ENCODE assay signal across 20 mouse cellular contexts in the genomic region with DNA sequence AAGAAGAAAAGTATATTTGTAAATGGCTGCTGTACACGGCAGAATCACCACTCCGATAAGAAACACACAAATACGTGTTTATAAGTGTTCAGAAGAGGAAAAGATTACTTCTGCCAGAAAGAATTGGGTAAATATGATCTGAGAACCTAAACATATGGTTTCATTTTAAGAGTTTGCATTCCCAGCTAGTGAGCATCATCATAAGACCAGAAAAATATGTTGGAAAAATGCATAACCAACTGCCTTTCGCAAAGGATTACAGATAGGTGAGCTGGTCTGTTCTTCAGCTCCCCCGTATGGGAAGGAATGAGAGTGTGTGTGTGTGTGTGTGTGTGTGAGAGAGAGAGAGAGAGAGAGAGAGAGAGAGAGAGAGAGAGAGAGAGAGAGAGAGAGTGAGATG.
"Had no signal": no experiment of that assay in that cellular context is flagged by ENCODE, and none has a peak within 500 bp of the region (broad histone marks: within the 10 kb centered on the region; RNA-seq: fewer than 3 reads in every experiment).

No protein-coding gene starts in this region.

- H3K4me1 ChIP-seq: midbrain, embryonic 12.5 days; midbrain, embryonic 15.5 days had no signal

- H3K4me3 ChIP-seq: kidney, embryonic 15.5 days; left cerebral cortex, adult 2 months; limb, embryonic 15.5 days; midbrain, embryonic 12.5 days; midbrain, embryonic 15.5 days; neural tube, embryonic 12.5 days; neural tube, embryonic 15.5 days had no signal

- H3K36me3 ChIP-seq: limb, embryonic 15.5 days; midbrain, embryonic 12.5 days; midbrain, embryonic 15.5 days; neural tube, embryonic 12.5 days; neural tube, embryonic 15.5 days had no signal

- ATAC-seq: liver, postnatal 0 days; lung, postnatal 0 days; midbrain, embryonic 15.5 days had no signal

- H3K9me3 ChIP-seq: kidney, embryonic 15.5 days; limb, embryonic 15.5 days; midbrain, embryonic 12.5 days; midbrain, embryonic 15.5 days; neural tube, embryonic 12.5 days; neural tube, embryonic 15.5 days had no signal

- H3K27me3 ChIP-seq: kidney, embryonic 15.5 days; limb, embryonic 15.5 days; midbrain, embryonic 12.5 days; midbrain, embryonic 15.5 days; neural tube, embryonic 12.5 days; neural tube, embryonic 15.5 days had no signal

- H3K4me2 ChIP-seq: kidney, embryonic 15.5 days; limb, embryonic 15.5 days; liver, embryonic 11.5 days; lung, embryonic 14.5 days; midbrain, embryonic 12.5 days; midbrain, embryonic 15.5 days; neural tube, embryonic 12.5 days; neural tube, embryonic 15.5 days had no signal

- H3K9ac ChIP-seq: kidney, embryonic 15.5 days; limb, embryonic 15.5 days; liver, embryonic 14.5 days; liver, postnatal 0 days; lung, embryonic 14.5 days; midbrain, embryonic 12.5 days; midbrain, embryonic 15.5 days; neural tube, embryonic 12.5 days; neural tube, embryonic 15.5 days had no signal

- DNase-seq: kidney, adult 8-10 months; kidney, postnatal 10 days; kidney, postnatal 36 days; layer of hippocampus, postnatal 36 days; left cerebral cortex, postnatal 4 days; liver, postnatal 0 days; lung, embryonic 14.5 days; thymus, adult 18-20 months; thymus, postnatal 36 days had no signal

- H3K27ac ChIP-seq: kidney, embryonic 15.5 days; left cerebral cortex, adult 2 months; liver, embryonic 14.5 days; macrophage; midbrain, embryonic 12.5 days; midbrain, embryonic 15.5 days; neural tube, embryonic 12.5 days; neural tube, embryonic 15.5 days had no signal
